Mouse (Mus musculus) heart, embryonic 14.5 days (tissue): Measurements from ENCODE around the gene Bloc1s3. TPM values are rescaled to one million over a fixed set of nuclear protein-coding genes. Genes with fewer than 3 reads are reported as not detected.
A peak's percentile ranks its signal among the peaks of the same experiment; 100 is the strongest.

Experiments
- ATAC-seq: fragments of 200-750 bp; cut with Nextera tagmentation; 2 replicates; pipeline ENCODE4 v1.8.0; 2017; ENCODE audit warnings: low read depth, moderate TSS enrichment; ENCODE audit not compliant: insufficient number of reproducible peaks, insufficient read depth, low FRiP score
- H3K27ac ChIP-seq, 2 experiments: fragments of 200-500 bp in 1 of 2; fragments of 300-500 bp in 1 of 2; sonication (generic) in 1 of 2; replicated peaks in 1 of 2; 2 replicates each; pipeline ENCODE4 v1.5.1; 2012 to 2014; ENCODE audit warnings: low read depth in 2 of 2, low read length in 2 of 2, control low read depth in 1 of 2, mild to moderate bottlenecking in 1 of 2, mixed read lengths in 1 of 2; ENCODE audit not compliant: control insufficient read depth in 1 of 2, insufficient read depth in 1 of 2
- H3K27me3 ChIP-seq: fragments of 300-500 bp; sonication (generic); 2 replicates; pipeline ENCODE4 v1.6.1; 2014; ENCODE audit warnings: mild to moderate bottlenecking, low read length, control low read depth; ENCODE audit not compliant: control insufficient read depth, insufficient read depth
- H3K36me3 ChIP-seq: fragments of 300-500 bp; sonication (generic); 2 replicates; pipeline ENCODE4 v1.6.1; 2014; ENCODE audit warnings: mild to moderate bottlenecking, control low read depth, low read length, mixed read lengths; ENCODE audit not compliant: control insufficient read depth, insufficient read depth
- H3K4me1 ChIP-seq, 2 experiments: fragments of 200-500 bp in 1 of 2; fragments of 300-500 bp in 1 of 2; sonication (generic) in 1 of 2; 2 replicates each; pipeline ENCODE4 v1.6.1; 2012 to 2014; ENCODE audit warnings: low read length in 2 of 2, control low read depth in 1 of 2, mixed read lengths in 1 of 2; ENCODE audit not compliant: control insufficient read depth in 2 of 2, insufficient read depth in 2 of 2
- H3K4me2 ChIP-seq: fragments of 300-500 bp; sonication (generic); 2 replicates; pipeline ENCODE4 v1.6.1; 2014; ENCODE audit warnings: mild to moderate bottlenecking, low read length
- H3K4me3 ChIP-seq, 2 experiments: fragments of 200-500 bp in 1 of 2; fragments of 300-500 bp in 1 of 2; sonication (generic) in 1 of 2; 2 replicates each; pipeline ENCODE4 v1.5.1; 2012 to 2014; ENCODE audit warnings: low read length in 2 of 2, mild to moderate bottlenecking in 2 of 2, control low read depth in 1 of 2, low read depth in 1 of 2, moderate library complexity in 1 of 2; ENCODE audit not compliant: control insufficient read depth in 1 of 2, insufficient read depth in 1 of 2
- H3K9ac ChIP-seq: fragments of 300-500 bp; sonication (generic); 2 replicates; pipeline ENCODE4 v1.6.1; 2014; ENCODE audit warnings: mild to moderate bottlenecking, low read length
- H3K9me3 ChIP-seq: fragments of 300-500 bp; sonication (generic); 2 replicates; pipeline ENCODE4 v1.6.1; 2016; ENCODE audit warnings: low read length, control low read depth; ENCODE audit not compliant: control insufficient read depth
- WGBS: fragments of 180-500 bp; shearing (Covaris S2); extraction: QIAGEN DNeasy Blood & Tissue Kit; methylation state at CpG from one replicate; pipeline ENCODE4 v1.1.7; 2014; 5-methylcytosine and 5-hydroxymethylcytosine counted together
- polyA plus RNA-seq: library from polyadenylated mRNA; unstranded; fragments of >200 nt; fragmentation: Nextera tagmentation; extraction: Ambion mirVana; gene quantifications from 2 replicates; pipeline ENCODE4 v1.2.1, GENCODE M21; 2014

The Bloc1s3 gene
- 1.4 and 1.7 TPM in 2 replicates for polyA plus RNA-seq

GRCm38 (mm10) chr7:19508150-19508923 is at the start of gene Bloc1s3, which contains the start of gene Trappc6a:
Gene Bloc1s3, minus strand, starts transcription at chr7:19508367.
Gene Trappc6a, plus strand, starts transcription at chr7:19508395.
- Histone ChIP-seq H3K9me3 (no peaks in the 10 kb centered on the region), H3K4me2 (peak within 1 kb of the TSS; percentile 93), H3K27ac (peak within 1 kb of the TSS; percentile 77 to 83), H3K4me3 (peak within 1 kb of the TSS; percentile 74 to 90), H3K36me3 (0 out of 2 replicates have a peak, but pooled peaks cover 5% of the 10 kb centered on the region), H3K27me3 (no peaks in the 10 kb centered on the region), H3K4me1 (peaks cover 5 to 14% of the 10 kb centered on the region in 2 experiments; a peak in 3 of 4 replicates), H3K9ac (peak within 1 kb of the TSS; percentile 94)
- WGBS: under 1% methylated on average over 54 of the region's 56 CpGs
- peak; percentile 90 for ATAC-seq

- H3K36me3 ChIP-seq: peaks cover 37% of the 10 kb centered on the region
- H3K27me3 ChIP-seq: no peaks in the 10 kb centered on the region
- ATAC-seq: no peak
- H3K4me3 ChIP-seq: no peak overlapping the region
- H3K9me3 ChIP-seq: no peaks in the 10 kb centered on the region
- H3K4me2 ChIP-seq: no peak overlapping the region
- 88% methylated on average over 2 of the region's 2 CpGs for WGBS
- peaks cover 21 to 60% of the 10 kb centered on the region in 2 experiments for H3K4me1 ChIP-seq
- peak overlapping the region; percentile 33 to 35; a peak in 3 of 4 replicates for H3K27ac ChIP-seq
- peak overlapping the region; percentile 44 for H3K9ac ChIP-seq
Measured at GRCm38 (mm10) chr7:19557086-19557485, 48.9 kb upstream of the Bloc1s3 start.

- Histone ChIP-seq H3K9me3 (no peaks in the 10 kb centered on the region), H3K36me3 (peaks cover 39% of the 10 kb centered on the region), H3K4me1 (peaks cover 10 to 43% of the 10 kb centered on the region in 2 experiments), H3K9ac (no peak overlapping the region), H3K4me3 (no peak overlapping the region), H3K27ac (no peak overlapping the region), H3K27me3 (no peaks in the 10 kb centered on the region), H3K4me2 (no peak overlapping the region)
- ATAC-seq: no peak
- 71% methylated on average over 1 of the region's 1 CpGs for WGBS
Measured at GRCm38 (mm10) chr7:19554168-19554567, 46.0 kb upstream of the Bloc1s3 start.

- H3K9me3 ChIP-seq: no peaks in the 10 kb centered on the region
- 0 out of 2 replicates have a peak overlapping the region, but pooled peaks have one; percentile 14 for H3K9ac ChIP-seq
- H3K27ac ChIP-seq: no peak overlapping the region
- H3K27me3 ChIP-seq: no peaks in the 10 kb centered on the region
- ATAC-seq: no peak
- 33% methylated on average over 2 of the region's 2 CpGs for WGBS
- H3K4me2 ChIP-seq: no peak overlapping the region
- peaks cover 9 to 26% of the 10 kb centered on the region in 2 experiments; a peak in 3 of 4 replicates for H3K4me1 ChIP-seq
- H3K36me3 ChIP-seq: peaks cover 32% of the 10 kb centered on the region
- no peak overlapping the region for H3K4me3 ChIP-seq
Measured at GRCm38 (mm10) chr7:19552443-19552842, 44.3 kb upstream of the Bloc1s3 start.

- Histone ChIP-seq H3K36me3 (peaks cover 32% of the 10 kb centered on the region), H3K27me3 (no peaks in the 10 kb centered on the region), H3K9ac (no peak overlapping the region), H3K27ac (no peak overlapping the region), H3K4me2 (no peak overlapping the region), H3K4me1 (peaks cover 2 to 23% of the 10 kb centered on the region in 2 experiments; a peak in 3 of 4 replicates), H3K4me3 (no peak overlapping the region), H3K9me3 (no peaks in the 10 kb centered on the region)
- ATAC-seq: no peak
- 85% methylated on average over 5 of the region's 5 CpGs for WGBS
Measured at GRCm38 (mm10) chr7:19551634-19552033, 43.5 kb upstream of the Bloc1s3 start.

GRCm38 (mm10) chr7:19549394-19549793 is 41.2 kb upstream of the Bloc1s3 start:
- Histone ChIP-seq H3K9ac (no peak overlapping the region), H3K9me3 (no peaks in the 10 kb centered on the region), H3K4me1 (peaks cover 2 to 27% of the 10 kb centered on the region in 2 experiments; a peak in 3 of 4 replicates), H3K36me3 (peaks cover 21% of the 10 kb centered on the region), H3K27me3 (no peaks in the 10 kb centered on the region), H3K4me2 (no peak overlapping the region), H3K4me3 (no peak overlapping the region), H3K27ac (no peak overlapping the region)
- ATAC-seq: no peak
- 77% methylated on average over 10 of the region's 10 CpGs for WGBS

GRCm38 (mm10) chr7:19547344-19547969 is 39.3 kb upstream of the Bloc1s3 start:
- no peaks in the 10 kb centered on the region for H3K27me3 ChIP-seq
- H3K27ac ChIP-seq: no peak overlapping the region
- no peaks in the 10 kb centered on the region for H3K9me3 ChIP-seq
- WGBS: 83% methylated on average over 2 of the region's 2 CpGs
- ATAC-seq: no peak
- H3K4me2 ChIP-seq: no peak overlapping the region
- 0 out of 2 replicates have a peak, but pooled peaks cover 4% of the 10 kb centered on the region for H3K36me3 ChIP-seq
- no peak overlapping the region for H3K4me3 ChIP-seq
- peaks cover 4 to 33% of the 10 kb centered on the region in 2 experiments for H3K4me1 ChIP-seq
- H3K9ac ChIP-seq: no peak overlapping the region
